Mouse (Mus musculus): Measurements from ENCODE around the gene Gm28308.

Gm28308 gene

DNA sequence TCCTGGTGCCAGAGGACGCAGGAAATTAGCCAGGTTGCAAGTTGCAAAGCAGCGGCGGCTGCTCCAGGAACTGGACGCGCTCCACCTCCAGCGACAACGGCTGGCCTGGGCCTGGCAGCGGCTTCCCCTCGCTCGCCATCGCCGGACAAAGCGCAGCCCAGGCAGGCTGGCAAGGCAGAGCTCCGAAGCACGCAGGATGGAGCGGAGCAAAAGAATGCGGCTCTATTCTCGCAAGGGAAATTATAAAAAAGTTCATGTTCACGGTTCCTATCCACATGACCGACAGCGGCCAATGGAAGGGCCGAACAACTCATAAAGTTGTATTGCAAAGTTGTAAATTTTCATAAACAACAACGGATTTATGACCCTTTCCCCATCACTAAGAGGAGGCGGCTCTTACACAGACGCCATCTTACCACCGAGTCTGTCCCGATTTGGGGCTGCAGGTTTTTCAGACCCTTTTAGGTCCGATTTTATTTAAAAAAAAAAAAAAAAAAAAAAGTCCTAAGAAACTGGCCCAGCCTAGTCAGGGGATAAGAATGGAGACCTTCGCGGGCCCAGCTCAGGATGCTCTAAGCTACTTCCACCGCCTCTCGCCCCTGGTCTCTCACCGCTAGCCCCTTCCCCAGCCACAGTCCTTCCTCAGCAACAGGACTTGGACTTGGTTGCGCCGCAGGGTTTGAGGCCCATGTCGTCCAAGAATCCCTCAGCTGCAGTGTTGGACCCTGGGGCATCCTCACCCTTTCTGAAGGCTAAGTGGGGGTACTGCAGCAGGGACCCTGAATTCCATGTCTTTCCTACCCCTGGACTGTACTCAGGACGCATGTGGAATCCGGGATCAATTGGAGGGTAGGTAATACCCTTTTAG lies at the start of gene Gm28308, which contains the start of gene Hoxa3:
Gene Gm28308, minus strand, starts transcription at position 221 of the 868 bp plus-strand sequence.
Gene Hoxa3, minus strand, starts transcription at position 218 of the 868 bp plus-strand sequence.
- peak; percentile 60 to 62 for DNase-seq (ENCODE audit: low spot score in 2 of 2)

DNA sequence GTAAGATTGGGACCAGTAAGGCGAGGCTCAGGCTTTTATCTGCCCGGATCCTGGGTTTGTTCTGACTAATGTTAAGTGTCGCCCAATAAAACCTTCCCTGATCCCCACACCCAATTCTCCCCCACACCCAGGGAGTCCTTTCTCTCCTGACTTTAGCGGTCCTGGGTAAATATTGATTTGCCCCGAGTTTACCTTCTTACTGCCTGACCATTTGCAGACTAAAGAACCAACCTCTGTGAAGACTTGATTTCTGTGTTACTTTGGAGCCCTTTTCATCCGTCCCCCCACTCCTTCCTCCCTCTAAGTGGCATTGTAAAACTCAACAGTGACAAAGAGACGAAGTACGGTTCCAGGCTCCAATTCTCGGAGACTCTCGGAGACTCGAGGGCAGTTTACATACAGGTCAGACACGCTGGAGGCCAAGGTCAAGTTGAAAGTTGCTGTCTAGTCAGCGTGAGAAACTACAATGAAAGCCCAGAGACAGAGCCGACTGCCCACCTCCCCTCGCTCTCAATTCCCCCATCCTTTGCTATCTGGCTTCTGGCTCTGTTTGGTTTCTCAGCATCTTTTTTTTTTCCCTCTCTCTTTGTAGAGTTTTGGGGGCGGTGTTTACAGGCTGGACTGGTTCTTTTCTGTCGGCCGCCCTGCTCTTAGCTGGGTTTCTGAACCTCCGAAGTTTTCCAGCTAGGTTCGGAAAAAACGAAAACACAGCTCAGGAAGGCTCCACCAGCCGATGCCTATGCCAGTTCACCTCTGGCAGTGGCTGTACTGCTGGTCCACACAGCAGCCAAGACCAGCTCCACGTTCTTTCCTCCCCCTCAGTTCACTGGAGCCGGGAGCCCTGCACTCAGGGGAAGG lies 49.6 kb upstream of the Gm28308 start:
- DNase-seq (ENCODE audit: low spot score in 2 of 2): no peak

DNA sequence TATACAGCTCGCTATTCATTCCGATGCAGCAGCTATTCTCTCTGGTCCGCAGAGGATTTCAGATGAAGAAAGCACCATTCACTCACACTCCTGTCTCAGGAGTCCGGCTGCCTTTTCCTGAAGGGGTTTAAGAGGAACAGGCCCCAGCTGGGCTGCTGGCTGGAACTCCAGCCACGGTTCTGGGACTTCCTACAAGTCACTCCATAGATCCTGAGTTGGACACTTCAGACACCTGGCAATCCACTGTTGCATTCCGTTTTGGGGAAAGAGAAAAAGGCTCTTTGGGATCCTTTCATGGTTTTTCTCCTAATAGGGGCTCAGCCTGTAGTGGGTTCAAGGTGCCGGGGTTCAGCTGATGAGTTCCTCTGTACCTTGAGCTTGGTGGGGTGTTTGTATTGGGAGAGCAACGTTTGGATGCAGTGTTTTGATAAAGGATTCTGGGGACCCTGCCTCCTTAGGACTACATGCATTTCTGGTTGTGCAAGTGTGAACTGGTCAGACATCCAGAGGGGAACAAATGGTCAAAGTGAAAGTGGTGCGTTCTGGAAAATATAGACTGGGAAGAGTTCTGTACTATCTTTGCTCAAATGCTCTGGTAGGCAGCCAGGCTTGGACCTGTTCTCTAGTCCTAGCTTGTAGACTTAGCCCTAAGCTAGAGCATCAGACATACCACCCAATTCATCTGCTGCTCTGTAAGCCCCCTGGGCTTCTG lies 48.8 kb upstream of the Gm28308 start:
- DNase-seq (ENCODE audit: low spot score in 2 of 2): no peak

DNA sequence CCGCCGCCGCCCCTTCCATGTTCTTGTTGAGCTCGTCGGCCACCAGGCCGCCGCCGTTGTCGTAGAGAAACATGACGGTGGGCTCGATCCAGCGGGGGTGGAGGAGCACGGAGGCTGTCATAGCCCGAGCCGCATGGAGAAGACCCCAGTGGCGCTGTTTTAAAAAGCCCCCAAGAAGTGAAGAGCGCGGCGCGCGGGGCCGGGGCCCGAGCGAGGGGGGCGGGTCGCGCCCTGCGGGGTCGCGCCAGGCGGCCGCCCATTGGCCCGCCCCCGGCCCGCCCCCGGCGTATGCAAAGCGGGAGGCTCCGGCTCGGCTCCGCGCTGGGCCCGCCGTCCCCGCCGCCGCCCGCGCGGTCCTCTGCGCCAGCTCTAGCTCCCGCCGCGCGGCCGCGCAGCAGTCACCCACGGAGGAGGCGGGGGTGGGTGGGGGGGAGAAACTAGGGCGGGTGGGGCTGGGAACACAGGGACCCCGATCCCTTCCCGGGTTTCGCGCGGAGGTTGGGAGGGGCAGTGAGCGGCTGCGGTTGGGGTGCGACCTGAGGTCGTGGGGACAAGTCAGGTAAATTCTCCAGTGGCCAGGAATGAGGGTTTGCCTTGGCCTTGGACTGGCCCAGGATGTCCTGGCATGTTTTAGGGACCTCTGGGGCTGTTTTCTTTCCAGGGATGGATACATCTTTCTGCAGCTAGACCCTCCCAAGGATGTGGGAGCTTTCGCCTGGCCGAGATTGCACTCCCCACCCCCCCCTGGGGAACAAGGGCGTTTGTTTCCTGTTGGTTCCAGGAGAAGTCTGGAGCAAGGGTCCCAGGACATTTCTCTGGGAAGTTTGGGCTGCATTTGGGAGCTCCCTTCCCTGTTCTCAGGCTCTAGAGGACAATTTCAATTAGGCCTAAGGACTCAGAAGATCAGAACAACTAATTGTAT lies 47.8 kb upstream of the Gm28308 start, which contains the start of gene Hoxa13:
Gene Hoxa13, minus strand, starts transcription at position 227 of the 922 bp plus-strand sequence.
- DNase-seq (ENCODE audit: low spot score in 2 of 2): peak in 1 of 2 experiments; percentile 68

DNA sequence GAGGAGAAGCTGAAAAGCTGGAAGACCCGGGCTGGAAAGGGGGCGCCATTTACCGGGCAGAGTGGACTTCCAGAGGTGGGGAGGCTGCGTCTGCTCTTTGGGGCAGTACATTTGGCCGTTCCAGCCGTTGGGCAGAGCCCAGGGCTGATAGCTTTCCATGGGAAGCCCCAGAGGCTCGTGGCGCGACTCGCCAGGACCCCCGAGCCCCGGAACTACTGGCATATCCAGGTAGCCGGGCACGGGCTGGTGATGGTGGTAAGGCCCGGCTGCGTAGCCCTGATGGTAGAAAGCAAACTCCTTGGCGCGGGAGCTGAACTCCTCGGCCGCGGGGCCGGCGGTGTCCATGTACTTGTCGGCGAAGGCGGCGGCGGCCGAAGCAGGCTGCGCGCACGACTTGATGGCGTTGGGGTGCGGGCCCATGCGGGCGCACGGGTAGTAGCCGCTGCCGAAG lies 46.7 kb upstream of the Gm28308 start:
- peak in 1 of 2 experiments; percentile 35 for DNase-seq (ENCODE audit: low spot score in 2 of 2)

DNA sequence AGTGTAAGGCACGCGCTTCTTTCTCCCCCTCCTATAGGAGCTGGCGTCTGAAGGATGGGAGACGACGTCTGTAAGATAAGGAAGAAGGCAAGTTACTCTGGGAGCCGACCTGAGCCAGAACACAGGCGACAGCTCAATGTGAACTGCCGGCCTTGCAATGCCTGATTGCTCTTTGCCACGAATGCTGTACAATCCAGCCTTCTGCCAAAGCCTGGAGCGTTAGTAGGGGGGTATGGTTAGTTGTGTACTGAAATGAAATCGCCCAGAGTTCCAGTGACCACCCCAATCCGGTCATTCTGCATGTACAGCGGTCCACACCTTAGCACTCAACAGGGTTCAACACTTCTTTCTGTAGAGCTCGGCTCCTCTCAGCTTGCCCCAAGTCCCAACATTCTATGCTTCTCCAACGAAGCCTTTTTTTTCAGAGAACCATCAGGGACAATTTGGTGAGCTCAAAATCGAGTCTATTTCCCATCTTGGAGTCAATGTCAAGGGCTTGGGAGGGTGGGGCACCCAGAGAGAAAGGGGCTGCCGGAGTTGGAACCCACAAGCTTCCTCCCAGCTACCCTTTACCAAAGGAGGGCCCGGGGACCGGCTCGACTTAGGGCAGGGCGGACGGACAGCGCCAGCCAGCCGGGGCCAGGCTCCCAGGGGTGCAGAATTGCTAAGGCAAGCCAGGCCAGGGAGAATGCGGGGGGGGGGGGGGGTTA lies 46.1 kb upstream of the Gm28308 start:
- peak in 1 of 2 experiments; percentile 23 for DNase-seq (ENCODE audit: low spot score in 2 of 2)

DNA sequence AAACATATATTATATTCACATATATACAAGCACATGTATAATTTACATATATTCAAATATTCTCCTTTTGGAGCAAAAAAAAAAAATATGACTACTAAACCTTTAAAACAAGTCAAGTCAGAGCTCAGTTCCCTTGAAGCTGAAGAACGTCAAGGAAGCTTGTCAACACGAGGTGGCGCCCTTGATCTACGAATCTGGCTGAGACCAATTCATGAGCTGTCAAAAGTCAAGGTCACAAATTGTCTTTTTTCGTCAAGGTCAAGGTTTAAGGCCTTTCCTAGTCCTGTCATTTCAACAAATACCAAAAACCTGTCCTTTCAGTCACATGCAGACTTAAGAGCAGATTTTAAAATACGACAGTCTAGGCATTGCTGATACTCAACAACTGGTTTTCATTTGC lies 43.8 kb upstream of the Gm28308 start:
- peak; percentile 59 to 87 for DNase-seq (ENCODE audit: low spot score in 2 of 2)

DNA sequence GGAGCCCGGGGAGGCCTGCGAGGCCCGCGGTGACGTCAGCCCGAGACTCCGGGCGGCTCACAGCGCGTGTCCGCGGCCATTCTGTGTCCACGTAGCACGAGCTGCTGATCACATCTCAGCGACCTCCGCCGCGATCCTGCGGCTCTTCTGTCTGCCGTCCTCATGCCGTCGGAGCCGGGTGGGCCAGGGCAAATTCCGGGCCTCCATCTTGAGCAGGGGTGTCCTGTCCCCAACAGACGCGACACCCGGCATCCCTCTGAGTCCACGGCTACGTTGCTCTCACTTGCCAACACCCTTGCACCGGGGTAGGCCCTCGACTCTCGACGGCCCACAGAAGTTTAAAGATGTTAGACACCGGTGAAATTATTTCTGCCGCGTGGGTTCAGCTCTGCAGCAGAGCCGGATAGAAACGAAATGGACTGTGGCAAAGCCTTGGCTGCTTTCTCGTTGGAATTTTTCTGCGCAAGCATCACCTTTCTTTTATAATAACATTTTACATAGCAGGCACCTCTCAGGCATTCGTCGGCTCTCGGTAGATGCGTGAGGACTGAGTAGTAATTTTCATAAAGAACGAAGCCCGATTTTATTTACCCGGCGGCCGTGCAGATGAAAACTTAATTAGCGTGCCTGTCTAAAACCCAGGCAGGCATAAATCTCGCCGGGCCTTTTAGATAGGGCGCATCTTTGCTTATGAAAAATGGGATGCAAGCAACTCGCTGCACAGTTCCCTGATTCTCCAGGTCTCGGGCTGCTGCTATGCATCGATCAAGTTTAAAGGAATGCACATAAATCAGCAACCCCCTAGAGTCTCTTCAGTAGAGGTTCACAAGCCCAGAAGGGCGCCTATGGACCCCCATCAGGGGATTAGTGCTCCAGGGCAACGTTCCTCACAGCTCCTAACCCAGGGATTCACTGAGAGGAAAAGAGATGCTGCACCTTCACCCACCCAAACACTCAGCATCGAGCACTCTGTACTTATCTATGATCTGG lies 40.7 kb upstream of the Gm28308 start:
- DNase-seq (ENCODE audit: low spot score in 2 of 2): peak in 1 of 2 experiments; percentile 48

DNA sequence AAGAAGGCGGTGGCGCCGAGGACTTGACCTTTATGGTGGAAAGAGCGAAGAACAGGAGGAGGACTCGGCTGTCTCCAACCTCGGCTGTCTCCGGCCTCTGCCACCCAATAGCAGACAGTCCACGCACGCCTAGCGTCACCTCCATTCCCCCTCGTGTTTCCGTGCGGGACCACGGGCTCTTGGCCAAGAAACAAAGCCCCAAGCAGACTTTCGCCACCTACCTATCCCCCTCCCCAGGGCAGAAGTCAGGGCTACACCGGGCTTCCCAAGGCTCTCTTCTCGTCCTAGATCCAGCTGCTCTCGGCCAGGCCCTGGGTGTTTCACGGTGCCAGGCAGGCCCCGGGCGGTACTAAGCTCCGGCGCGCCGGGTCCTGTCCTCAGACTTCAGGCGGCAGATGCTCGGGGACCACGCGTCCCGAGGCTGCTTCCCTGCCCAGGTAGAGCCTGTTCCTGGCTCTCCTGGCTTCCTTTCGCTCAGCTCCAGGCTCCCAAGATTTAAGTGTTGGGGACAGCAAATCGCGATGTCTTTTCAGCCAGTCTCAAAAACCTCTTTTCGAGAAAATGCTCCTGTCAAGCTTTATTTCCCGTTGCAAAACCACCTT lies 39.7 kb upstream of the Gm28308 start:
- peak; percentile 34 to 61 for DNase-seq (ENCODE audit: low spot score in 2 of 2)

DNA sequence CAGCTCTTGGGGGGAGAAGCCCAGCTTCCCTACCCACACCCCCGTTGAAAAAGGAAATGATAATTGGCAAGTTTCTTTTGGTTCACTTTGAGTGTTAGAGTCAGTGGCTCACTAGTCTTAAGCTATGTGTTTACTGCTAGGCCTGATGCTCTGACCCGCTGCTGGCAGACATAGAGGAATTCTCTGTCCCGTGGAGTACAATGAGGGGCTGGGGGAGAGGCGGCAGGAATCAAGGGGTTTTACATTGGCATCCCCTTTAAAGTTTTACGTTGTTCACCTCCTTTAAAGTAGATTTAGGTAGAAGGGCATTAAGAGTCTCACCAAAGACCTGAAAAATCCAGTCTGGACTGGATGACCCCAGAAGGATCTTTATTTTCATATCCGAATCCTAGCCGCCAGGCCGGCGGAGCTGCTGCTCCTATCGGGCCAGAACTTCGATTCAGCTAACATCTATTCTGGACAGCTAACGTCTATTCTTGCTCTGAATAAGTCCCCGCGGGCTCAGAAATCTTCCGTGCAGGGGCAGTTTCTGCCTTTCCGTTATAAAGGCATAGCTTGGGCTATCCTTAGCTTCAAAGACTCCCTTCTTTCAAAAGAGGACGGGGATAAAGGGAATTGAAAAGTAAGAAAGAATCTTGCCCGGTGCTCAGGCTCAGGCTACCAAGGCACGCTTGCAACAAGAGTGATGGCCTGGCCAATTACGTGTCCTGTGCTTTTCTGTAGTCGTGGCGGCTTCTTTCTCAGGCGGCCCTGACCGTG lies 39.1 kb upstream of the Gm28308 start:
- DNase-seq (ENCODE audit: low spot score in 2 of 2): peak in 1 of 2 experiments; percentile 56

DNA sequence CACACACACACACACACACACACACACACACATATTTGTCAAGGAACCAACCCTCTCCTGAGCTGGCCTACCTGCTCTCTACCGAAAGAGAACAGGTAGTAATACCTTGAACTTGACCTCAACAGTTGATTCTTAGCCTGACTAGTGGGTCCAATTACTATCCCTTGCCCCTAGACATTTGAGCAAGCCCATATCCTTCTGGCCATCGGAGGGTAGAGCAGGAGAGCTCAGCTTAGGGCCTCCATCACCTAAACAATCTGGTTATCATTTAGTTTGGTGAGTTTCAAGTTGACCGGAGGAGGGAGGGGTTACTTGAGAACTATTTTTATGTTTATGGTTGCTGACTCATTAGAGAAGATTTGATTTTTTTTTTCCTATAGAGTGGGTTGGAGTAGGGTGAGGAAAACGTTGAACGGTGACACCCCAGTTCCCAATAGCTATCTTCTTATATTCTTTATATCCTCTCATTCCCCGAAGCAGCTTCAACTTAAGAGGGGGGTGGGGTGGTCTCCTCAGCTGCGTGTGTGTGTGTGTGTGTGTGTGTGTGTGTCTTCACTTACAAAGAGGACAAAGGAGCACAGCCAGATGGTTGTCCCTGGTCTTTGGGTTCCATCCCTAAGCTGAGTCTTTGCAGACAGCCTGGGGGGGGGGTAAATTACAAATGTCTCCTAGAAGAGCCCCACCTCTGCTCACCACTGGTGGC lies 38.2 kb upstream of the Gm28308 start:
- DNase-seq (ENCODE audit: low spot score in 2 of 2): peak in 1 of 2 experiments; percentile 46

DNA sequence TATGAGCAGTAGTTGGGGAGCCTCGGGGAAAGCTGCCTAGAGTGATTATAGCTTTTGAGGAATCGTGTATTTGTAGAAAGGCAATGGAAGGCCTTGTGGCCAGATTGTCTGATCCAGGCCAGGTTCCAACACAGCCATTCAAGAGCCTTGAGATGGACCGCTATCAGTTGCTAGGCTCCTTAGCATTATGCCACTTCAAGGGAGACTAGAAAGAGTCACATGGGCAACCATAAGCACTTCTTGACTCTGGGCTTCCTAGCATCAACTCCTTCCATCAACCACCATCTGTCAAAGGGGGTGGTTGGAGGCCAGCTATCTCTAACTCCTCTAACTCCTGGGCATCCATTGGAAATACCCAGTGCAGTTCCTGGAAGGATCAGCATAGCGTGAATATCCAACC lies 36.7 kb upstream of the Gm28308 start:
- DNase-seq (ENCODE audit: low spot score in 2 of 2): peak in 1 of 2 experiments; percentile 40

DNA sequence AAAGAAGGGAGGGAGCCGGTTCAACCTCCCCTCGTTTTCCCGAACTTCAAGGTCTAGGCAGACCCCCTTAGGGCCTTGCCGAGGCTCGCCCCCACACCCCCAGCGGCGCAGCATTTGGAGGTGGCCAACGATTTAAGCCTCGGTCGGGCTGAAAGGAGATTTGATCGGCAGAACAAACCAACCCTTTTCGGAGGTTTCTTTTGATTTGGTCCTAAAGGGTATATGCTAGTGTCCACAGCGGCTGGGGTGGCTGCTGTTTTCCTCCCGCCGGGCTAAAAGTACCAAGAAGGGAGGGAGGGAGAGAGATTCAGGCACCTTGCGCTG lies 36.2 kb upstream of the Gm28308 start:
- DNase-seq (ENCODE audit: low spot score in 2 of 2): no peak

DNA sequence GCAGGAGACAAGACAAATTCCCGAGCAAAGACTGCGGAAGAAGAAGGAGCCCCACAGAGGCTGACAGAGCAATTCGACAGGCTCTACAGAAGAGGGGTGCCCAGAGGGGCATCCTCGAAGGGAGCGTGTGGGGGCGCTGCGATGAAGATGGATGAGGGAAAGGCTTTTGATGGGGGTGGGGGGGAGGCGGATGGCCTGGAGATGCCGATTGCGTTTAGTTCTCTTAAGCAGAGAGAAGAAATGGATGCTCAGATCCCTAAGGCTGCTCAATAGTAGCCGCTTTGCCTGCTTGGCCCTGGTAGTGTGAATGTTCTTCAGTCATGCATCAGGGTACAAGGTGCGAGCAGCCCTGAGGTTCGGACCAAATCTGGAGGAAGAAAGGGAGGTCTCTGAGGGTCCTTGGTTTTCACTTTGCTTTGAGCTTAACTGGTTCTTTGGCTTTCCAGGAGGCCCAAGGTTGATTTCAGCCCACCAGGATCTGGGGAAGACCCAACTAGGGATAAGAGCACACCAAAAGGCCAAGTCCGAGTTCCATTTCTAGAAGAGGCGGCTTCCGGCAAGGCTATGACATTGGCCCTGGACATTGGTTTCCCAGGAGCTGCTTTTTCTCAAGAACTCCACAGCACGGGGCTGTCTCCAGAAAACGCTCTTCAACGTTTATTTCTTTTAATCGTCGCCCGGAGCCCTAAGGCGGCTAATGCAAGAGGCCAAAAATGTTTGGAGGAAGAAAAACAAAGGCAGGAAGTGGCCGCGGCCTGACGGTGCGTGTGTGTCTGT lies 35.7 kb upstream of the Gm28308 start:
- peak in 1 of 2 experiments; percentile 59 for DNase-seq (ENCODE audit: low spot score in 2 of 2)

DNA sequence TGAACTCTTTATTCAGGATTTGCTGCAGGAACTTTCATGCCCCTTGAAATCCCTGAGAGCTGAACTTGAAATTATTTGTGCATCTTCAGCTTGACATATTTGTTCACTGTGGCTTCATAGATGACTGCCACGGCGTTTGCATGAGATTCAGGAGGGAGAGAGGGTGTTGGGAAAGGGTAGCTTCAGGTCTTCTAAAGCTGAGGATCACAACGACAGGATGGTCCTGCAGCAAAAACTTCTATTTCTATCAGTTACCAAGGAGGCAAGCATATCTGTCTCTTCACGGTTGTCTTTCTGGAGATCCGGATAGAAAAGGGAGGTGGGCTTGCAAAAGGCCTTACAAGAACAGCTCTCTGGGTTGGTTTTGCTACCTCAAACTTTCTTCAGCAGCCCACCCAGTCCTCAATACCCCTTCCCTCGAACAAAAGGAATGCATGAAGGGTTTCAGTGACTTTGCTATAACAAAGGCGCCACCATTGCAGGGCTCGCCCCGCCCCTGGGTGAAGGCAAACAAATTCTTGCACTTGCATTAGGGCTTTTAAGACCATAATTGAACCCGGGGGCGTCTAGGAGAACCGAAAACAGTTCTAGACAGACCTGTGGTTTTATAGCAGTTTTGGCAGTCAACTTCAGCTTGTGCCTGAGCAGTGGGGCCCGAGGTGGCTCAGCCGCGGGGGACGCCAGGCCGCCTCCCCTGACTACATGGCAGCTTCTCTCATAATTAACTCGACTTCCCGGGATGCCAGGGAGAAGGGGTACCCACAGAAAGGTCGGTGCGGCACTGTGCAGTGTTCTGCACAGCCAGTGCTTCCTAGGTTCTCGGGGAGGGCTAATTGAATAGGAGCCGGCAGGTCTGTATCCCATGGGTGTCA lies 34.9 kb upstream of the Gm28308 start:
- peak in 1 of 2 experiments; percentile 57 for DNase-seq (ENCODE audit: low spot score in 2 of 2)

Measured in urinary bladder, postnatal 4 days (tissue).